Mouse (Mus musculus): ENCODE measurements at regions not wholly inside any gene's neighbourhood (a gene's known extent, or its start where the extent isn't known, plus 50 kb on each side); places are given as distances from the start of the nearest gene placed in this dataset.

DNA sequence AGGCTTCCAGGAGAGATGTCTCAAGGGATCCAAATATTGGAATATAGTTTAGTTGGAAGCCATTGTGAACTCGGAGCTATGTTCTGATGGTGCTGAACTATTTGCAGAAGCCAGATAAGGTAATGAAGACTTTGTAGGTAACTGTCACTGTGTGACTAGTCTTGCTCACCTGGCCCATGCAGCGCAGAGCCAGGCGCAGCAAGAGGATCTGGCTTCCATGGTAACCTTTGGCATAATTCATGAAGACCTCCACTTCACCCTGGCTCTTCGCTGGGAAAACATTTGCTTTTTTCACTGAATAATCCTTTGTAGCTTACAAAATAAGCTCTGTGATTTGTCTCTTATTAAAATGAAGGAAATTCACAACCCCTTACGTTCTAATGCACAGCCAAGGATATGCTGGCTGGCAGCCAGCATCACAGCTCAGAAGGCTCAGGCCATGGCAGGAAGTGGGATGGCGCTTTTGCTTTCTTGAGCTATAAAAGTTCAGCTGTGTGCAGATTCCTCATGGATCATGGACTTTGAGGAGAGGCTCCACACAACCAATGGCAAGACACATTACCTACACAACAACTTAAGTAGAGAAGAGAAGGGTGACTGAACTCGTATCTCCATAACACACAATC, 501.4 kb downstream of the Gm826 start:
- TF ChIP-seq CTCF (IDR thresholded peaks at IDR 0.05; ENCODE audit: borderline replicate concordance, insufficient read depth, low read depth, low read length) (no peak), POLR2A (IDR thresholded peaks at IDR 0.05; ENCODE audit: borderline replicate concordance, insufficient read depth, low read length) (no peak)
